Mouse (Mus musculus): ENCODE measurements around the gene C1rb.
"Not testable (repeated sequence)": the region's sequence is repeated elsewhere in the genome, so short reads cannot be mapped to it uniquely, and the experiment has no call there.

C1rb gene

GRCm38 (mm10) chr6:124602031-124602430, 31.9 kb downstream of the C1rb start:
- DNase-seq = no peak

GRCm38 (mm10) chr6:124625612-124626011, 55.5 kb downstream of the C1rb start:
- DNase-seq = no peak

DNA sequence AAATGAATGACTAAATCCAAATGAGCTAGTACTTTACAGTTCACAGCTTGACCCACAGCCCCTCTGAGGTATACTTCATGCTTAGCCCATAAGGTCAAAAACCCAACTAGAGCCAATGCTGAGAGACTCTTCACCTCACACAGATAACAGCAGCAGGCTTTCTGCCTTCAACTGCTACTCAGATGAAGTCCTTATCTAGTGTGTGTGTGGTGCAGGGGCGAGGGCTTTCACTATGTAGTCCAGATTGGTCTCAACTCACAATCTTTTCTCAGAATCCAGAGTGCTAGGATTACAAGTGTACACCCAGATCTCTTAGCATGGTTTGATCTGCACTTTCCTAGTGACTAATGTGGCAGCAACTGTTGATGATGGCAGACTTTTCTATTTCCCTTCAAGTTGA, 56.1 kb downstream of the C1rb start:
- not testable (repeated sequence) for DNase-seq

GRCm38 (mm10) chr6:124630763-124631162, 60.7 kb downstream of the C1rb start:
- DNase-seq = no peak
